Mouse (Mus musculus): ENCODE data around the gene Cbll1. TPM values are rescaled to one million over a fixed set of nuclear protein-coding genes. Genes with fewer than 3 reads are reported as not detected.

Cbll1 gene
- polyA plus RNA-seq, 1 experiment from 2014 or later, result 13.1 TPM

GRCm38 (mm10) chr12:31437791-31438190 is 61.6 kb downstream of the Cbll1 start:
- no peaks in the 10 kb centered on the region for H3K4me1 ChIP-seq (replicated peaks; ENCODE audit: insufficient read depth, low read length)
- H3K9me3 ChIP-seq (replicated peaks; ENCODE audit: low read length), result no peaks in the 10 kb centered on the region
- TF ChIP-seq CTCF (IDR thresholded peaks at IDR 0.05; ENCODE audit: low read depth), result no peak
- H3K4me3 ChIP-seq (replicated peaks; ENCODE audit: low read depth, low read length), result no peak overlapping the region
- no peak overlapping the region for H3K9ac ChIP-seq (ENCODE audit: low read depth, low read length)
- H3K27ac ChIP-seq, result no peak overlapping the region
- 69% methylated on average over 6 of the region's 6 CpGs for WGBS
- no peak for ATAC-seq (replicated peaks; ENCODE audit: low FRiP score, low read depth)
- no peak for DNase-seq (ENCODE audit: low spot score)
- no peak overlapping the region for H3K4me2 ChIP-seq (ENCODE audit: low read length)
- no peaks in the 10 kb centered on the region for H3K27me3 ChIP-seq (ENCODE audit: insufficient read depth, low read length)
- H3K36me3 ChIP-seq (ENCODE audit: insufficient read depth, low read length), result no peaks in the 10 kb centered on the region

Other genes with a start within 250 kb of the Cbll1 start
- gene Lamb1, start 234.4 kb downstream of the Cbll1 start, polyA plus RNA-seq (2015; fragmentation: Nextera tagmentation; extraction: Ambion mirVana), result 115 and 128 TPM in 2 replicates
- gene Dld, start 148.2 kb downstream of the Cbll1 start, polyA plus RNA-seq (2015; fragmentation: Nextera tagmentation; extraction: Ambion mirVana), result 196 and 202 TPM in 2 replicates
- gene Slc26a3, start 108.7 kb downstream of the Cbll1 start, polyA plus RNA-seq (2015; fragmentation: Nextera tagmentation; extraction: Ambion mirVana), result 0.05 TPM in 1 of 2 replicates, not detected in the other
- 5.9 and 6.7 TPM in 2 replicates for gene Slc26a4, start 60.4 kb upstream of the Cbll1 start, polyA plus RNA-seq (2015; fragmentation: Nextera tagmentation; extraction: Ambion mirVana)
- 35.3 TPM in 2 replicates for gene Bcap29, start 135.0 kb upstream of the Cbll1 start, polyA plus RNA-seq (2015; fragmentation: Nextera tagmentation; extraction: Ambion mirVana)
- 12.8 and 13.4 TPM in 2 replicates for gene Dus4l, start 155.2 kb upstream of the Cbll1 start, polyA plus RNA-seq (2015; fragmentation: Nextera tagmentation; extraction: Ambion mirVana)
- gene Cog5, start 155.3 kb upstream of the Cbll1 start, polyA plus RNA-seq (2015; fragmentation: Nextera tagmentation; extraction: Ambion mirVana), result 22.9 and 24.1 TPM in 2 replicates
- 0.25 and 0.45 TPM in 2 replicates for gene Gpr22, start 214.3 kb upstream of the Cbll1 start, polyA plus RNA-seq (2015; fragmentation: Nextera tagmentation; extraction: Ambion mirVana)

Data from kidney, postnatal 0 days (tissue).